ENCODE assay signal across 26 mouse cellular contexts in the genomic region with DNA sequence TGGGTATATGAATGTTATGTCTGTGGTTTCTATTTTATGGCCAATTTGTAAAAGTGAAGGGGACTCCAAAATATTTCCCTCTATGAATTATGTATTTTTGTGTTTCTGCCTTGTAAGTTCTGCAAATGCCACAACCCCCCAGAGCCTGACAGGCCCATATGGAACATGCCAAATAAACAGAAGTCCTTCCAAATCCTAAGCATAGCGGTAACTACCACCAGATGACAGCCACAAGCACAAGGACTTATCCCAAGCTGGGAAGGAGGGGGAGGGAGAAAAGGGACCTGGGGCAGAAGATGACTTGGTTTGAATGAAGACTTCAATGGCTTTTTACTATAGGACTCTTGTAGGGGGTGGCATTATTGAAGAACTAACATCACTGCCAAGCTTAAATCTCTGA.
DNase-seq lines count a peak whose midpoint lies in the region; ATAC-seq and TF ChIP-seq lines count a peak whose summit lies in the region.
"Had no signal": no experiment of that assay in that cellular context is flagged by ENCODE, and none has a peak within 500 bp of the region (broad histone marks: within the 10 kb centered on the region; RNA-seq: fewer than 3 reads in every experiment).

No protein-coding gene starts in this region.

- 50% methylated on average over 1 of the region's 1 CpGs for WGBS in embryonic facial prominence, embryonic 14.5 days
- WGBS in embryonic facial prominence, embryonic 10.5 days = 79% methylated on average over 1 of the region's 1 CpGs
- WGBS in heart, embryonic 10.5 days = 81% methylated on average over 1 of the region's 1 CpGs

- no peak for TF ChIP-seq CTCF in brain, embryonic 14.5 days (IDR thresholded peaks at IDR 0.05; ENCODE audit: borderline replicate concordance, extremely low read depth, insufficient read depth, insufficient read length)

- H3K27ac ChIP-seq in embryonic facial prominence, embryonic 14.5 days (replicated peaks; ENCODE audit: low read depth, low read length) = no peak overlapping the region
- H3K27ac ChIP-seq in embryonic facial prominence, embryonic 10.5 days (replicated peaks) = no peak overlapping the region
- no peak overlapping the region for H3K27ac ChIP-seq in heart, embryonic 10.5 days
- H3K27ac ChIP-seq: embryonic facial prominence, embryonic 12.5 days; forebrain, embryonic 12.5 days; gastrocnemius, adult 2 months; hindbrain, embryonic 12.5 days; hindbrain, postnatal 0 days; intestine, embryonic 15.5 days; kidney, postnatal 0 days; liver, embryonic 14.5 days; stomach, embryonic 15.5 days had no signal

- H3K4me1 ChIP-seq in embryonic facial prominence, embryonic 14.5 days (ENCODE audit: control insufficient read depth, insufficient read depth, low read length) = 0 out of 2 replicates have a peak, but pooled peaks cover 3% of the 10 kb centered on the region
- no peaks in the 10 kb centered on the region for H3K4me1 ChIP-seq in embryonic facial prominence, embryonic 10.5 days
- peaks cover 4% of the 10 kb centered on the region for H3K4me1 ChIP-seq in heart, embryonic 10.5 days
- H3K4me1 ChIP-seq: embryonic facial prominence, embryonic 12.5 days; forebrain, embryonic 12.5 days; intestine, embryonic 15.5 days; stomach, embryonic 15.5 days had no signal

- no peak overlapping the region for H3K9ac ChIP-seq in embryonic facial prominence, embryonic 14.5 days (ENCODE audit: low read depth, low read length)
- H3K9ac ChIP-seq: embryonic facial prominence, embryonic 12.5 days; forebrain, embryonic 12.5 days; hindbrain, embryonic 12.5 days; intestine, embryonic 15.5 days; liver, embryonic 14.5 days; stomach, embryonic 15.5 days had no signal

- H3K27me3 ChIP-seq in embryonic facial prominence, embryonic 14.5 days (replicated peaks; ENCODE audit: control insufficient read depth, insufficient read depth, low read length) = no peaks in the 10 kb centered on the region
- H3K27me3 ChIP-seq in embryonic facial prominence, embryonic 10.5 days (replicated peaks; ENCODE audit: low read depth, poor library complexity, severe bottlenecking) = no peaks in the 10 kb centered on the region
- no peaks in the 10 kb centered on the region for H3K27me3 ChIP-seq in heart, embryonic 10.5 days (ENCODE audit: insufficient read depth, poor library complexity, severe bottlenecking)
- H3K27me3 ChIP-seq: embryonic facial prominence, embryonic 12.5 days; forebrain, embryonic 12.5 days; hindbrain, embryonic 12.5 days; intestine, embryonic 15.5 days; stomach, embryonic 15.5 days had no signal

- H3K4me3 ChIP-seq in embryonic facial prominence, embryonic 14.5 days (ENCODE audit: low read depth, low read length) = no peak overlapping the region
- H3K4me3 ChIP-seq in embryonic facial prominence, embryonic 10.5 days = no peak overlapping the region
- H3K4me3 ChIP-seq in heart, embryonic 10.5 days = no peak overlapping the region
- H3K4me3 ChIP-seq: embryonic facial prominence, embryonic 12.5 days; forebrain, embryonic 12.5 days; gastrocnemius, adult 2 months; hindbrain, embryonic 12.5 days; intestine, embryonic 15.5 days; stomach, embryonic 15.5 days had no signal

- H3K4me2 ChIP-seq in embryonic facial prominence, embryonic 14.5 days (ENCODE audit: low read depth, low read length) = no peak overlapping the region
- H3K4me2 ChIP-seq: embryonic facial prominence, embryonic 12.5 days; forebrain, embryonic 12.5 days; hindbrain, embryonic 12.5 days; intestine, embryonic 15.5 days; midbrain, embryonic 11.5 days; stomach, embryonic 15.5 days had no signal

- no peaks in the 10 kb centered on the region for H3K9me3 ChIP-seq in embryonic facial prominence, embryonic 14.5 days (ENCODE audit: control insufficient read depth, low read length)
- no peaks in the 10 kb centered on the region for H3K9me3 ChIP-seq in embryonic facial prominence, embryonic 10.5 days
- no peaks in the 10 kb centered on the region for H3K9me3 ChIP-seq in heart, embryonic 10.5 days
- H3K9me3 ChIP-seq: embryonic facial prominence, embryonic 12.5 days; forebrain, embryonic 12.5 days; hindbrain, embryonic 12.5 days; intestine, embryonic 15.5 days; stomach, embryonic 15.5 days had no signal

- DNase-seq in embryonic facial prominence, embryonic 14.5 days (ENCODE audit: low spot score) = peak; percentile 76
- no peak for DNase-seq in embryonic facial prominence, embryonic 10.5 days (ENCODE audit: low spot score)
- DNase-seq in heart, embryonic 10.5 days (ENCODE audit: low spot score) = peak; percentile 39
- DNase-seq in heart, postnatal 4 days = no peak
- peak; percentile 51 for DNase-seq in brain, embryonic 14.5 days (ENCODE audit: low read depth)
- DNase-seq: adrenal gland, adult 2 months; B cell, adult 2 months; gastrocnemius, adult 2 months; gastrocnemius, postnatal 36 days; kidney, adult 2 months; kidney, postnatal 4 days; liver; lung, adult 2 months; lung, postnatal 14 days; right cerebral cortex, postnatal 25 days had no signal

- ATAC-seq in embryonic facial prominence, embryonic 14.5 days (ENCODE audit: low read depth) = no peak
- ATAC-seq in megakaryocyte progenitor cell, adult 5-6 weeks (replicated peaks; ENCODE audit: poor library complexity) = no peak
- ATAC-seq: hindbrain, postnatal 0 days; intestine, embryonic 15.5 days; midbrain, embryonic 16.5 days had no signal

- TF ChIP-seq POLR2A in brain, embryonic 14.5 days (IDR thresholded peaks at IDR 0.05; ENCODE audit: borderline replicate concordance, extremely low read depth, insufficient read depth, insufficient read length, poor library complexity, severe bottlenecking) = no peak

- H3K36me3 ChIP-seq in embryonic facial prominence, embryonic 14.5 days (ENCODE audit: control insufficient read depth, insufficient read depth, low read length) = no peaks in the 10 kb centered on the region
- no peaks in the 10 kb centered on the region for H3K36me3 ChIP-seq in embryonic facial prominence, embryonic 10.5 days (replicated peaks)
- no peaks in the 10 kb centered on the region for H3K36me3 ChIP-seq in heart, embryonic 10.5 days
- H3K36me3 ChIP-seq: embryonic facial prominence, embryonic 12.5 days; forebrain, embryonic 12.5 days; hindbrain, embryonic 12.5 days; intestine, embryonic 15.5 days; stomach, embryonic 15.5 days had no signal

Comparison
In these comparisons a context has a peak if more than half of its experiments do, and no peak if none do; other contexts are left out.
1. DNase-seq: peak in embryonic facial prominence, embryonic 14.5 days (single experiment), heart, embryonic 10.5 days (single experiment) and brain, embryonic 14.5 days (single experiment); none in embryonic facial prominence, embryonic 10.5 days (single experiment) and heart, postnatal 4 days (single experiment).